Mouse (Mus musculus) fat pad, adult 2 months (tissue): ENCODE measurements around the gene Gucy2e.

Experiments
- DNase-seq: peaks from one replicate; pipeline ENCODE4 v3.0.0-alpha.2; 2011; ENCODE audit warnings: low read depth, low spot score; ENCODE audit errors: extremely low read depth

The Gucy2e gene

DNA sequence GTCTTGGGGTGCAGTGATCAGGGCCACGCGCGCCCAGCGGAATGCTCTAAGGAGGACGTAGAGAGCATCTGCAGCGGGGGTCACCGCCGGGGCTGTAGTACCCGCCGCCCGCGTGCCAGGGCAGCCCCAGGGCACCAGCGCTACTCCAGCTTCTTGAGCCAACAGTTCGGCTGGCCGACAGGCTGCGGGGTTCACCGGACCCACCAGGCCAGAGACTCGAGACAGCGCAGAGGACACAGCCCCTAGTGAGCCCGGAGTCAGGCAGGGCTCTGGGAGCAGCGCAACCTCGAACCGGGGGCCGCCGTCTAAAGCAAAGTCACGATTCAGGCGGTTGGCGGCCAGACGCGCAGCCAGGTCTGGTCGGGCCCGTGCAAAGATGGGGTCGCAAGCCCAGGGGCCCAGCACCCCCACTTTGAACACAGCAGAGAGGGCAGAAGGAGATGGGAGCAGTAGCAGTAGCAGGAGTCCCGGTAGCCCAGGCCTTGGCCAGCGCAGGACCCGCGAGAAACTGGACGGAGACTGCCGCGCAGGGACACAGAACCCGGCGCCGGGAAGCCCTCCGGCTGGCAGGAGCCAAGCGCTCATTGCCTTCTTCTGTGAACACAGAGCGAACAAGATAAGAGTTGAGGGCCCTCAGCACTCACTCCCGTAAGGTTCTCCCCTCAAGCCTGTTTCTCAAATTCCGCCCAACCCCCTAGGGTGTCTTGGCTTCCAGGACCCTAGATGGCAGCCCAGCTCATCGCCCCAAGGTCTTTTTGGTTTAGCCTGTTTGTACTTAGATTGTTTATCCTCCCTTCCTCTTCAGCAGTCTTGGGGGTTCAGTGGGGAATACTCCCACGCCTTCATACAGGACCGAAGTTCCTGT lies 543 bp downstream of the Gucy2e start:
- no peak for DNase-seq

GRCm38 (mm10) chr11:69235285-69236060 lies 1.4 kb downstream of the Gucy2e start:
- DNase-seq = no peak

DNA sequence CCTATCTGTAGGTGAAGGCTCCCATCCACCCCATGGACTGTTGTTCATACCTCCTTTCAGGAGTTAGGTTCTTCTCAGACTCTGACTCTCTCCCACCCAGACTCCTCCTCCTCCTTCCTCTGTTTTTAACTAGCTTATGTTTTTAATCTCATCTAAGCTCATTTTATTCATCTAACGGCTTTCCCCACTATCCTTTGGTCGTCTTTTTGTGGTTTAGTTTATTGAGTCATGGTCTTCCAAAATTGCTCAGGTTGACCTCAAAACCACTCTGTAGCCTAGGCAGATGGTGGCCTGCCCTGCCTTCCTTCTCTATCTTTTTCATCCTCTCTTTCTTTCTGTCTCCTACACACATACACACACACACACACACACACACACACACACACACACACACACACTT lies 3.7 kb downstream of the Gucy2e start:
- DNase-seq = no peak

DNA sequence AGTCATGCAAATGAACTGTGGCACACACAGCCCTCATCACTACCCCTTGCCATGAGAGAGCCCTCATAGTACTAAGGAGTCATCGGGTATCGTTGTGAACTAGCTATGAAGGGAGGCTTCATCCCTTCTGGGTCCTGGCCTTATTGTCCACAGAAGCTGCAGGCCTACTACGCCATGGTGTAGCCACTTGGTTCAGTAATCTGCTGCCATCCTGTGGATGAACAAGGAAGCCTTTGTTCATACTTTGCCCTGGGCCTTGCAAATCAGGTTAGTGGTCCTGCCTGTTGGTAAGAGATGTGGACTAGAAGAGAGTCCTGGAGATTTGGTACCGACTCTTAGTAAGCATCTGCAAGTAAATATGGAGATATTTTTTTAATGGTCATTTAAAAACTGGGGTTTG lies 6.4 kb downstream of the Gucy2e start:
- DNase-seq = no peak

DNA sequence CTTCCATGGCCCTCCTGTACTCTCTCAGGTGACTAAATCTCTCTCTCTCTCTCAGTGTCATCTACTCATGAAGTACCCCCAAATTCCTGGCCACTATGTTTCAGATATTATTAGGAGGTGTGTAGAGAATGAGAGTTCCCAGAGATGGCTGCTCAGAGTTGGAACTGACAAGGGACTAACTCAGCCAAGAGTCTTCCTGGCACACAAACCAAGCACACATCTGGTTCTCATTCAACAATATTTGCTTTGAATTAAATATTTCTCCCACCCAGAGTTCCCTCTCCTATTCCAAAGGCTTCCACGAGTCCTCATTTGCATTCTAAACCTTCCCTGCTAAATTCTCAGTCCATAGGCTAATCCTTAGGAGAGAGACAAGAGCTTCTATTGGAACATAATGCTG lies 11.1 kb downstream of the Gucy2e start:
- no peak for DNase-seq

GRCm38 (mm10) chr11:69223101-69223500 lies 13.7 kb downstream of the Gucy2e start:
- DNase-seq = no peak

DNA sequence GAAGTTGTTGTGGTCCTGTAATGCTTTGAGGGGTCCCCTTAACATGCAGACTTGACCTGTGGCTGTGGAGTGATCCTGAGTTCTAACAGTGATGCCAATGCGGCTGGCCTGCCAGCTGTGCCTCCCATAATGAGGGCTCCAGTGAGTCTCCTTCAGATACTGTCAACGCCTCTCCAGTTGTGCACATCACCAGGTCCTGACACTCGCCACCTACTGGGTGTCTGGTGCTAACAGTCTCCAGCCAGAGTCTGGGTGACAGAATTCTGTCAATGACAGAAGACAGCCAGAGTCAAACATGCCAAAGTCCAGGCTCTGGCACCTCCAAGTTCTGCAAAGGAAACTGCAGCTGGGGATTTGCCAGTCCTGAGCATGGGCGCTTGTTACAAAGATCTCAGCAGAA lies 15.8 kb downstream of the Gucy2e start:
- no peak for DNase-seq

- no peak for DNase-seq
Measured at GRCm38 (mm10) chr11:69218661-69219060, 18.2 kb downstream of the Gucy2e start.

DNA sequence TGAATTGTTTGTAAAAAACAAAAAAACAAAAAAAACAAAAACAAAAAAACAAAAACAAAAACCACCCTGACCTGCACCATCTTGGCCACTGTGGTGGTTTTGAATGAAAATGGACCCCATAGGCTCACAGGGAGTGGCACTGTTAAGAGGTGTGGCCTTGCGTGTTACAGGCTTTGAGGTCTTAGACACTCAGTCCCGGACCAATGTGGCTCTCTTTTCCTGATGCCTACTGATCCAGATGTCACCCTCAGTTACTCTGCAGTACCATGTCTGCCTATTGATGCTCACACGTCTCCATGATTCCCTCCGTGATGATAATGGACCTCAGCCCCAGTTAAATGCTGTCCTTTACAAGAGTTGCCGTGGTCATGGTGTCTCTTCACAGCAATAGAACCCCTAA lies 19.4 kb downstream of the Gucy2e start:
- DNase-seq = no peak

DNA sequence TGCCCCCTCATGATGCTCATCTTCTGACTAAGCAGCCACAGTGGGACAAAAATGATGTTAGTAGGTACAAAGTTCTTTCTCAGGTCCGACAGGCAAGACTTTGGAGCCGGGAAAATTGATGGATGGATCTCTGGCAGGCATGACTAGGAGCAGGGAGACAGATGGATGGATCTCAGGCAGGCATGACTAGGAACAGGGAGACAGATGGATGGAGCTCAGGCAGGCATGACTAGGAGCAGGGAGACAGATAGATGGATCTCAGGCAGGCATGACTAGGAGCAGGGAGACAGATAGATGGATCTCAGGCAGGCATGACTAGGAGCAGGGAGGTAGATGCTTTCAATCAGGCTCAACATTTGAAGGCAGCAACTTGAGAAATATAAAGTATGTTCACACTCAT lies 25.4 kb downstream of the Gucy2e start:
- no peak for DNase-seq

DNA sequence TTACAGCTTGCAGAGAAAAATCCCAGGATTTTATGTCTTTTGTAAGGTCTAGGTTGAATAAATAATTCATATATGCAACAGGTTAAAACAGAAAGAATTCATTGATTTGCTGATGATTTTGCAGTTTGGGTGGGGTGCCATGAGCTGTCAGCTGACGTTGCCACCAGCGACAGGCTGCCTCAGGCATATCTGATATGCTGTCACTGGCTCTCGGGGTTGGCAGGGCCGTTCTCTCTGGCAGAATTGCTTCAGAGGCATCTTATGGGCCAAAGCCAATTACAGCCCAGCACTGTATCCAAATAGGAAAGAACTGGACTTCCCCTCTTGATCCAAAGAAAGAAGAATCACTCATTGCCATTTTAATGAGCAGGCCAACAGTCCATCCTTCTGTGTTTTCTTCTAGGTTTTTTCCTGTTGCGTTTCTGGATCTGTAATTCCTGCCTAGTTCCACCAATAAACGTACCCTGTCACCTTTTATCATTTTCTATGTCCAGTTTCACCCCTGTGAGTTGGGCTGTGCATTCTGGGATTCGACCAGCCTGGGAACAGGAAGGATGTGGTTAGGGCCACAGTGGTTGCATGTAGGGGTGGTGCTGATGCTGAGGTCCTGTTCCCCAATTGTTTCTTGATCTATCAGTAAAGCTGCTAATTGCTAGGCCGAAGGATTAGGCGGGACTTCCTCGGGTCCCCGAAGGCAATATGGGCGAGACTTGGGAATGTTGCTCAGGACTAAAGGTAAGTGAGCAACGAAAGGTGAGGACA lies 34.2 kb downstream of the Gucy2e start:
- DNase-seq = no peak

- DNase-seq = no peak
Measured at GRCm38 (mm10) chr11:69200231-69200630, 36.6 kb downstream of the Gucy2e start.

- no peak for DNase-seq
Measured at GRCm38 (mm10) chr11:69199251-69199650, 37.6 kb downstream of the Gucy2e start.

DNA sequence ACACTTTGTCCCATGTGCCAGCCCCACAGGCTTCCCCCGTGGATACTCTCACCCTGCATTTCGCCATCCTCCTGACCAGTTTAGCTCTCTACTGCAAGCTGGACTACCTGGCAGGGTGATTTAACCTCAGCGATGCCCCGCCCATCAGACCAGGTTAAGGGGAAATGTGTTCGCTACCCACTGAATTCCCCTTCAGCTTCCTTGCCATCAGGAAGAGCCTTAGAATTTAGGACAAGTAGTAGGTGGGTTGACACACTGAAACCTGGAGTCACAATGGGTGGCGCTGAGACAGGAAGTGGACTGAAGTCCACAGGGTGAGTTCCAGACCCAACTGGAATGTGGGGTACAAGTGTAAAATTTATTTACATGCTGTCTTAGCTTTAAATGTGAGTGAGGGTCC lies 39.1 kb downstream of the Gucy2e start, which contains the start of gene Alox8:
Alox8 (minus strand) TSS at position 101 of the 400 bp plus-strand sequence.
- no peak for DNase-seq

GRCm38 (mm10) chr11:69197194-69197593 lies 39.6 kb downstream of the Gucy2e start:
- no peak for DNase-seq

DNA sequence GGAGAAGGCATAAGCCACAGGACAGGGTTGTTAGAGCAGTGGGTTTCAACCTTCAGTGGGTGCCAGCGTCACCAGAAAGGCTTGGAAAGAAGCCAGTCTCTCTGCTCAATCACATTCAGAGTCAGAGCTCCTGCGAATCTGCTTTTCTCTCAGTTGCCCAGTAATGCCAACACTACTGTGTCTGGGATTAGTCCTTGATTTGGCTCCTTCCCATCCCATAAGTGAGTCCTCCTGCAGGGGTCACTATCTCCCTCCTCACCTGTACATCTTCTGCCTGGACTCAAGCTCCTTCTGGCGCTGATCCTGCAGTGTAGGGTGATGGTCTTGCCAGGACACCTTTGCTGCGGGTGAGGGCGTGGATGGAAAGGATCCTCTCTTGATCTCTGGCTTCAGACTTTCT lies 40.1 kb downstream of the Gucy2e start:
- no peak for DNase-seq

DNA sequence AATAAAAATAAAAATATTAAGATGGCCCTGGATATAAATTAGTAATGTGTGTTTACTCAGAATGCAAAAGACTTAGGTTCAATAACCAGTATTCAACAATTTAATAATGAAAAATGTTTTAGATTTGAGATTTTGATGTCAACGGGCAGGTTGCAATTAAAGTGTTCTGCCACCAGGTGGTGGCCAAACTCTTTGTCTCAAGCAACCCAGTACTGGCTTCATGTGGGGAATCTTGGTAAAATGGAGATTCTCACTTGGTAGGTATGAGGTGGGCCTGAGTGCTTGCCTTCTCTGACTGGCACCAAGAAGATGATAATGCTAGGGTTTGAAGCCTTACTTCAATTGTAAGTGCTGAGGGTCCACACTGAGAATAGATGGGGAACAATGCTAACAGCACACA lies 44.0 kb downstream of the Gucy2e start:
- DNase-seq = no peak

- DNase-seq = no peak
Measured at GRCm38 (mm10) chr11:69185936-69186335, 50.9 kb downstream of the Gucy2e start.

DNA sequence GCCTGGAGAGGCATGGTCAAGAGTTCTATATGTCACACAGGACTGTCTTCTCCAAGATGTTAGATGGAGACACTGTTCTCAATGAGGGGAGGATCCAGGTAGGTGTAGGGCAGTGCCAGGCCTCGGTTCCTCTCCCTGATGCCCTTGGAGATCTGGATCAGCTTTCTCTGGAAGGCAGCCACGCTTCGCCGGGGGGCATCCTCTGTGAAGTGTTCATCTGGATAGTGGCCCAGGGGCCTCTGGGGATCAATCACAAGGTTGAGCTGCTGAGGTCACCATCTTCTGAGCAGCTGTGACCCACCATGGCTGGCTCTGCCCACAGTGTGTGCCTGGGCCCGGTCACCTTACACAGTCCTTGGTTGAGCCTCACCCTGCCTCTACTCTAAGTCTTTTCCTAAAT lies 51.8 kb downstream of the Gucy2e start:
- no peak for DNase-seq

DNA sequence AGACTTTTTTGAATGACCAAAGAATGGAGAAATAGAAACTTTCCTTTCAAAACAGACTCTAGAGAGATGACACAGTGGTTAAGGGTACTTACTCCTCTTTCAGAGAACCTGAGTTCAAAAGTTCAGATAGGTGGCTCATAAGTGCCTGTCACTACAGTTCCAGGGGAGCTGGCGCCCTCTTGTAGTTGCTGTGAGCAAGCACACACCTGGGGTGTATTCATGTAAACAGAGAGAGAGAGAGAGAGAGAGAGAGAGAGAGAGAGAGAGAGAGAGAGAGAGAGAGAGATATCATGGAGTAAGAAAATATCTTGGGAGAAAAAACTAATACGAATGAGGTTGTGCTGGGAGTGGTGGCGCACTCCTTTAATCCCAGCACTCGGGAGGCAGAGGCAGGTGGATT lies 56.7 kb downstream of the Gucy2e start:
- DNase-seq = no peak

DNA sequence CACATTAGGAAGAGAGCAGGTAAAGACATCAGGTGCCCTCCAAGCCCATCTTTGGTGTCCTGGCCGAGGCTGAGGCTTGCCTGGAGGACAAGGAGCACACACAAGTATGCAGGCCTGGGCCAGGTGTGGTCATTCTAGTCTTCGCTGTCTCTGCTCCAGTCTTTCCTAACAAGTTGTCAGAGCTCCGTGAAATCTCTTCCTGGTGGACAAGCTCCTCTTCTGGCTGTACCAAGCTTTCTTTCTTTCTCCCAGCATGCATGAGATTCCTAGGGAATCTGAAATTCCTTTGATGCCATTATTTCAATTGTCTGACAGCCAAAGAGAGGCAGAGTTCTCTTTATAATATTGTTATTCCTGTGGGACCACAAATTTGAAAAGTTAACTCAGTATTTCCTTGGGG lies 57.3 kb downstream of the Gucy2e start:
- no peak for DNase-seq
